Mouse (Mus musculus) brown adipose tissue, adult 24 weeks (tissue): ENCODE data around the gene 1700012B07Rik. TPM values are rescaled to one million over a fixed set of nuclear protein-coding genes. Genes with fewer than 3 reads are reported as not detected.

Experiments
- H3K27ac ChIP-seq: fragments of 200-500 bp; replicated peaks from 2 replicates; pipeline ENCODE4 v1.5.1; 2012; ENCODE audit warnings: low read depth, mild to moderate bottlenecking, low read length
- H3K4me1 ChIP-seq: fragments of 200-500 bp; 2 replicates; pipeline ENCODE4 v1.6.1; 2012; ENCODE audit warnings: low read length, mixed read lengths; ENCODE audit not compliant: control insufficient read depth, insufficient read depth, insufficient read length
- H3K4me3 ChIP-seq: fragments of 200-500 bp; 2 replicates; pipeline ENCODE4 v1.5.1; 2012; ENCODE audit warnings: low read depth, mild to moderate bottlenecking, low read length, moderate library complexity; ENCODE audit not compliant: insufficient read depth
- polyA plus RNA-seq: library from polyadenylated mRNA; stranded (reverse); fragments of >200 nt; gene quantifications from 2 replicates; pipeline ENCODE4 v1.2.4, GENCODE M21; 2012; ENCODE audit not compliant: missing spikeins, insufficient read depth, insufficient read length

The 1700012B07Rik gene
- polyA plus RNA-seq, 1 experiment = not detected

DNA sequence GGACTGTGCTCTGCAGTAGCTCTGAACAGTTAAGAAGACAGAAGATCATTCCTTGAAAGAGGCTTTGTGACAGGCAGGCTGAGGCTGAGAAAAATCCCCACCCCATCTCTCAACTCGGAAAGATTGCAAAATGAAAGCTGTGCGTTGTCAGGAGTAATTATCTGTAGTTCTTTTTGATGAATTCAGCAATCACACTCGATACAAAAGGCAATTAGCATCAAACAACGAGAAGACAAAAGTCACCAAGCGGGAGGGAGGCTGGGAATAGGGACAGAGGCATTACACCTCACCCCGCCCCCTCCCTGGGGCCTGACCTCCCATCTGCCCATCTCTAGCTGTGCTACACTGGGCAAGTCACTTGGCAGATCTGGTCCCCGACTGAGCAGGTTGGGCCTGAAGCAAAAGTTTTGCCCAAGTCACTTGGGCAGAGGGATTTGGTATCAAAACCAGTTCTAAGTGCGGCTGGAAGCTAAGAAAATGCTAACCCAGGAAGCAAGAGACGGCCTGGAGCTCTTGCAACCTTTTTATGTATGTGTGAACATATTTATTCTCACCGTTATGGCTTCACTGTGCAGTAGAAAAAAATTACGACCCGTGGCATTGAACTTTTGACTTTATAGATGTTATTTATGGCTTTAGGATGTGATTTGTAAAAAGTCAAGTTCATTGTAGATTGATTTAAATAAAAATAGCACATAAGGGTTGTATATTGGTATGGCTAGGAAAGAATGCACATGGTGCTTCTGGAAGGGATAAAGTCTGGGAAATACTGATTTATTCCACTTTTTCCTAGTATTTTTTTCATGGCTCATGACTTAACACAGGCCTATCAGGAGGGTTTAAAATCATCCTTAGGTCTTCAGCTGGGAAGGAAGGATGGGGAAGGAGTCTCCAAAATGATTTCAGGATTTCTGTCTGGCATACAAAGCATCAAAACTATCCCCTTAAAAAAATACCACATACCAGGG, 75.9 kb downstream of the 1700012B07Rik start:
- Histone ChIP-seq H3K4me1 (no peaks in the 10 kb centered on the region), H3K27ac (no peak overlapping the region), H3K4me3 (no peak overlapping the region)

DNA sequence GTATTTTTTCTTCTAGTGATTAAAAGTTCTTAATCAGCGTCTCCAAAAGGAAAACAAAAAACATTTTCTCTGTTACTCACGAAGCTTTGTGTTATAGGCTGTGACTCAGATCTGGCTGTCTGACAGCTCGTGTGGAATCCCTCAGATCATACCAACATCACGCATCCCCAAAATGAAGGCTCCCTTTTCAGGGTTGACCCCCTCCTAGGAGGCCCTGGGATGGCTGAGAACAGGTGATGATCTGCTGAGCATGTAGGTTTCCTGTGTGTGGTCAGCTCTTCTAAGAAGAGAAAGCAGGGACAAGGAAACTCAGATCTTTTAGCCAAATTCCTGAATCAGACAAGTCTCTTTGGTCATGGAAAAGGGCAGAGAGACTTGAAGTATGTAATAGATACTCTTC, 82.6 kb downstream of the 1700012B07Rik start:
- Histone ChIP-seq H3K27ac (peak overlapping the region; percentile 40), H3K4me1 (peaks cover 5% of the 10 kb centered on the region; the same call in 1 of the 2 replicates), H3K4me3 (no peak overlapping the region)

DNA sequence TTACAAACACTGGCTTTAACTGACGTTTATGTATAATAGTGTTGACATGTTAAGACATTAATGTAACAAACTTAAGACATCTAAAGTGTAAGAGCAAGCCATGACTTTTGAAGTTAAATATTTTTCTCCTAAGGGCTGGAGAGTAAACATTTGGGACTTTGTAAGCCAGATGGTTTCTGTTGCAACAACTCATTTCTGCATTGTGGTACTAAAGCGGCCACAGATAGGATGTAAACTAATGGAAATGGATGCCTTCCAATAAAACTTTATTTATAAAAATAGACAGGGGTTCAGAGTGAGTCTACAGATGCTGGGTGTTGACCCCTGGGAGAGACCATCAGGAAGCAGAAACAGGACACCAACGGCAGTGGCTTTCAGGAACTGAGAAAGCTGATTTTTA, 89.9 kb downstream of the 1700012B07Rik start:
- H3K4me1 ChIP-seq = no peaks in the 10 kb centered on the region
- no peak overlapping the region for H3K4me3 ChIP-seq
- H3K27ac ChIP-seq = no peak overlapping the region

Other genes with a start within 250 kb of the 1700012B07Rik start
- gene Wipi1, start 216.1 kb downstream of the 1700012B07Rik start, polyA plus RNA-seq = 16.2 and 25.2 TPM in 2 replicates
- 98.4 and 102 TPM in 2 replicates for gene Prkar1a, start 178.6 kb downstream of the 1700012B07Rik start, polyA plus RNA-seq
- gene Fam20a, start 105.8 kb downstream of the 1700012B07Rik start, polyA plus RNA-seq = 2.3 and 2.6 TPM in 2 replicates
- 3.7 and 4.7 TPM in 2 replicates for gene Abca8b, start 167.8 kb upstream of the 1700012B07Rik start, polyA plus RNA-seq